Mouse (Mus musculus) spleen, adult 2 months (tissue): ENCODE measurements at regions not wholly inside any gene's neighbourhood (a gene's known extent, or its start where the extent isn't known, plus 50 kb on each side); places are given as distances from the start of the nearest gene placed in this dataset.

ENCODE experiments used
- CTCF ChIP-seq: fragments of 200-500 bp; IDR thresholded peaks from 2 replicates; pipeline ENCODE4 v1.5.1; 2011; ENCODE audit warnings: mild to moderate bottlenecking, inconsistent platforms; ENCODE audit not compliant: insufficient read depth, insufficient read length, insufficient replicate concordance; ENCODE audit errors: extremely low read depth
- POLR2A ChIP-seq: fragments of 200-500 bp; IDR thresholded peaks from 2 replicates; pipeline ENCODE4 v1.6.1; 2011; ENCODE audit warnings: low read depth, low read length, inconsistent platforms

- TF ChIP-seq CTCF (no peak), POLR2A (no peak)
Measured at GRCm38 (mm10) chr13:58494726-58495125, 91.6 kb upstream of the Hnrnpk start.
